Mouse (Mus musculus): ENCODE results near the gene Prtn3. TPM values are rescaled to one million over a fixed set of nuclear protein-coding genes. Genes with fewer than 3 reads are reported as not detected.

Prtn3 gene
- polyA plus RNA-seq, 1 experiment from 2014 or later = 10.1 TPM

Small RNAs within 50 kb of the gene (microRNA-seq; reads per million reads assigned to microRNA genes)
- gene Mir6910 = not detected

Other genes starting within 250 kb of the Prtn3 start
- 19.8 and 20.8 TPM in 2 replicates for gene Shc2, start 236.6 kb upstream of the Prtn3 start, polyA plus RNA-seq (2014; fragmentation: Nextera tagmentation; extraction: Ambion mirVana)
- 0.27 and 0.31 TPM in 2 replicates for gene Odf3l2, start 228.7 kb upstream of the Prtn3 start, polyA plus RNA-seq (2014; fragmentation: Nextera tagmentation; extraction: Ambion mirVana)
- 0.68 and 1.2 TPM in 2 replicates for gene Madcam1, start 209.9 kb upstream of the Prtn3 start, polyA plus RNA-seq (2014; fragmentation: Nextera tagmentation; extraction: Ambion mirVana)
- 107 and 108 TPM in 2 replicates for gene Tpgs1, start 205.1 kb upstream of the Prtn3 start, polyA plus RNA-seq (2014; fragmentation: Nextera tagmentation; extraction: Ambion mirVana)
- 78.9 and 81.8 TPM in 2 replicates for gene Cdc34, start 192.3 kb upstream of the Prtn3 start, polyA plus RNA-seq (2014; fragmentation: Nextera tagmentation; extraction: Ambion mirVana)
- gene Gzmm, start 185.5 kb upstream of the Prtn3 start, polyA plus RNA-seq (2014; fragmentation: Nextera tagmentation; extraction: Ambion mirVana) = 1.5 and 1.8 TPM in 2 replicates
- gene Bsg, start 170.0 kb upstream of the Prtn3 start, polyA plus RNA-seq (2014; fragmentation: Nextera tagmentation; extraction: Ambion mirVana) = 930 and 976 TPM in 2 replicates
- 2.9 and 4.3 TPM in 2 replicates for gene Hcn2, start 157.8 kb upstream of the Prtn3 start, polyA plus RNA-seq (2014; fragmentation: Nextera tagmentation; extraction: Ambion mirVana)
- 32.8 and 36.5 TPM in 2 replicates for gene Polrmt, start 127.9 kb upstream of the Prtn3 start, polyA plus RNA-seq (2014; fragmentation: Nextera tagmentation; extraction: Ambion mirVana)
- gene Fgf22, start 119.4 kb upstream of the Prtn3 start, polyA plus RNA-seq (2014; fragmentation: Nextera tagmentation; extraction: Ambion mirVana) = 1.4 and 1.6 TPM in 2 replicates
- gene Rnf126, start 107.5 kb upstream of the Prtn3 start, polyA plus RNA-seq (2014; fragmentation: Nextera tagmentation; extraction: Ambion mirVana) = 92.8 and 96.7 TPM in 2 replicates
- gene Fstl3, start 97.2 kb upstream of the Prtn3 start, polyA plus RNA-seq (2014; fragmentation: Nextera tagmentation; extraction: Ambion mirVana) = 1.6 and 2.2 TPM in 2 replicates
- 0.08 and 0.29 TPM in 2 replicates for gene Prss57, start 83.5 kb upstream of the Prtn3 start, polyA plus RNA-seq (2014; fragmentation: Nextera tagmentation; extraction: Ambion mirVana)
- 240 and 247 TPM in 2 replicates for gene Palm, start 80.9 kb upstream of the Prtn3 start, polyA plus RNA-seq (2014; fragmentation: Nextera tagmentation; extraction: Ambion mirVana)
- 0.08 and 0.74 TPM in 2 replicates for gene Misp, start 53.5 kb upstream of the Prtn3 start, polyA plus RNA-seq (2014; fragmentation: Nextera tagmentation; extraction: Ambion mirVana)
- 59.5 and 62.6 TPM in 2 replicates for gene Ptbp1, start 20.0 kb upstream of the Prtn3 start, polyA plus RNA-seq (2014; fragmentation: Nextera tagmentation; extraction: Ambion mirVana)
- gene Plppr3, start 158 bp downstream of the Prtn3 start, polyA plus RNA-seq (2014; fragmentation: Nextera tagmentation; extraction: Ambion mirVana) = 288 and 294 TPM in 2 replicates
- 0.47 TPM in 1 of 2 replicates, not detected in the other for gene Elane, start 11.8 kb downstream of the Prtn3 start, polyA plus RNA-seq (2014; fragmentation: Nextera tagmentation; extraction: Ambion mirVana)
- not detected in 2 replicates for gene Cfd, start 16.4 kb downstream of the Prtn3 start, polyA plus RNA-seq (2014; fragmentation: Nextera tagmentation; extraction: Ambion mirVana)
- 42.0 and 42.5 TPM in 2 replicates for gene Med16, start 34.4 kb downstream of the Prtn3 start, polyA plus RNA-seq (2014; fragmentation: Nextera tagmentation; extraction: Ambion mirVana)
- gene Gm26602, start 36.4 kb downstream of the Prtn3 start, polyA plus RNA-seq (2014; fragmentation: Nextera tagmentation; extraction: Ambion mirVana) = 1.1 TPM in 1 of 2 replicates, not detected in the other
- gene Kiss1r, start 42.5 kb downstream of the Prtn3 start, polyA plus RNA-seq (2014; fragmentation: Nextera tagmentation; extraction: Ambion mirVana) = 1.7 and 2.6 TPM in 2 replicates
- 228 and 232 TPM in 2 replicates for gene R3hdm4, start 46.7 kb downstream of the Prtn3 start, polyA plus RNA-seq (2014; fragmentation: Nextera tagmentation; extraction: Ambion mirVana)
- gene Arid3a, start 52.6 kb downstream of the Prtn3 start, polyA plus RNA-seq (2014; fragmentation: Nextera tagmentation; extraction: Ambion mirVana) = 3.4 and 3.8 TPM in 2 replicates
- gene Wdr18, start 85.7 kb downstream of the Prtn3 start, polyA plus RNA-seq (2014; fragmentation: Nextera tagmentation; extraction: Ambion mirVana) = 91.8 and 97.8 TPM in 2 replicates
- 0.30 and 0.33 TPM in 2 replicates for gene Grin3b, start 96.2 kb downstream of the Prtn3 start, polyA plus RNA-seq (2014; fragmentation: Nextera tagmentation; extraction: Ambion mirVana)
- gene Tmem259, start 109.9 kb downstream of the Prtn3 start, polyA plus RNA-seq (2014; fragmentation: Nextera tagmentation; extraction: Ambion mirVana) = 22.6 and 22.8 TPM in 2 replicates
- gene Cnn2, start 114.1 kb downstream of the Prtn3 start, polyA plus RNA-seq (2014; fragmentation: Nextera tagmentation; extraction: Ambion mirVana) = 28.4 and 37.6 TPM in 2 replicates
- gene Abca7, start 122.0 kb downstream of the Prtn3 start, polyA plus RNA-seq (2014; fragmentation: Nextera tagmentation; extraction: Ambion mirVana) = 4.1 and 4.5 TPM in 2 replicates
- 1.1 and 1.7 TPM in 2 replicates for gene Arhgap45, start 142.2 kb downstream of the Prtn3 start, polyA plus RNA-seq (2014; fragmentation: Nextera tagmentation; extraction: Ambion mirVana)
- gene Polr2e, start 165.3 kb downstream of the Prtn3 start, polyA plus RNA-seq (2014; fragmentation: Nextera tagmentation; extraction: Ambion mirVana) = 142 and 150 TPM in 2 replicates
- gene Gpx4, start 172.7 kb downstream of the Prtn3 start, polyA plus RNA-seq (2014; fragmentation: Nextera tagmentation; extraction: Ambion mirVana) = 556 and 557 TPM in 2 replicates
- gene Sbno2, start 231.1 kb downstream of the Prtn3 start, polyA plus RNA-seq (2014; fragmentation: Nextera tagmentation; extraction: Ambion mirVana) = 12.3 and 12.6 TPM in 2 replicates
- 20.2 and 24.6 TPM in 2 replicates for gene Stk11, start 241.3 kb downstream of the Prtn3 start, polyA plus RNA-seq (2014; fragmentation: Nextera tagmentation; extraction: Ambion mirVana)